Mouse (Mus musculus) left cerebral cortex, postnatal 36 days (tissue): Measurements from ENCODE around the gene Slc17a7. TPM values are rescaled to one million over a fixed set of nuclear protein-coding genes. Genes with fewer than 3 reads are reported as not detected.
"Not testable (repeated sequence)": the region's sequence is repeated elsewhere in the genome, so short reads cannot be mapped to it uniquely, and the experiment has no call there.

Source experiments
- DNase-seq, 2 experiments: peaks; one replicate each; pipeline ENCODE4 v3.0.0; 2021 to 2022; ENCODE audit warnings: low spot score in 2 of 2, mixed read lengths in 1 of 2
- intact Hi-C: fragments of 180-260 bp; cut with DNase I; formaldehyde crosslinking; loops from one replicate; pipeline ENCODE4 v1.15.1; 2025
- total RNA-seq, 2 experiments: library from RNA; stranded (reverse); gene quantifications; 2 replicates each; pipeline ENCODE4 v1.2.3; 2021

Gene Slc17a7
- total RNA-seq, 2 experiments from 2014 or later, result 1,276 to 1,585 TPM

DNA sequence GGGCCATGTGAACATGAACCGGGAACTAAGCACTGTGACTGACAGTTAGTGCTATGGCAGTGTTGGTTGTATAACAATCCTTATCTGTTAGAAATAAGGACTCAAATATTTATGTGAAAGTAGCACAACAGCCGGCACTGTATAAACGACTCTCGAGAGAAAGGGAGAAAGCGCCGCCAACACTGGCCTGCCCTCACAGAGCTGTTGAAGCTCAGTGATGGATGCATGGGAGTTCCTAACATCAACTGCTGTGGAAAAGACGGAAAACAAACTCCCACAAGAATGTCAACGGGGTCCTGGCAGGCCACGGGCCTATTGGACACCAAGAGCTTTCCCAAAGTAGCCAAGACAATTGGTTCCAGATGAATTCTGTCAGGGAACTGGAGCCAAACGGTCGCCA, 12.4 kb upstream of the Slc17a7 start:
- intact Hi-C loops, result no loop called here

DNA sequence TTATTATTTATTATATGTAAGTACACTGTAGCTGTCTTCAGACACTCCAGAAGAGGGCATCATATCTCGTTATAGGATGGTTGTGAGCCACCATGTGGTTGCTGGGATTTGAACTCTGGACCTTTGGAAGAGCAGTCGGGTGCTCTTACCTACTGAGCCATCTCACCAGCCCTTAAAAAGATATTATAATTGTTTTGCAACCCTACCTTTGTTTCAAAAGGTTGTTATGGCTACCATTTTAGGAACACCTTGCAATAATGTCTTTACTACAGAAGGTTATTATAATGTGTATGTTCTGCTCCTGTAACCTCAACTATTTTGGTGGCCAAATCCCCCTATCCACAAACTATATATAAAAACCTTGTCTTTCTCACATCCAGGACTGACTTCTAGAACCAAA, 10.7 kb upstream of the Slc17a7 start:
- intact Hi-C loops, DNase-seq: not testable (repeated sequence)

More for the DNA sequence above, 12.4 kb upstream of the Slc17a7 start:
- no peak for DNase-seq

DNA sequence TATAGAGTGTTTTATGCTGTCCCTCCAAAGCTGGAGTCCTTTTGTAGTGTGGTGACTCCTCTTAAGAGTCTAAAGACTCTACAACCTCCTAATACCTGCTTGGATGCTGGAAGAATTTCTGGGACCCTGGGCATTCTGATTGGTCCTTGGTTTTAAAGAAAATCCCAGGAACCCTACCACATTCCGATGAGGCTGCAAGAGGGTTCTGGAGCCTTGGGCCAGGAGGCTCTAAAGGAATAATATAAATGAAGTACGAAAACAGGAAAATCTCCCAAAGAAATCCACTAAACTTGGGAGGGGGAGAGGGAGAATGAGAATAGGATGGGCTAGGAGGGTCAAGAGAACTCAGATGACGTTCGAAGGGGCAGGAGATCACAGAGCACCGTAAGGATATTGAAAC, 10.2 kb upstream of the Slc17a7 start:
- DNase-seq, result no peak
- intact Hi-C loops, result no loop called here

DNA sequence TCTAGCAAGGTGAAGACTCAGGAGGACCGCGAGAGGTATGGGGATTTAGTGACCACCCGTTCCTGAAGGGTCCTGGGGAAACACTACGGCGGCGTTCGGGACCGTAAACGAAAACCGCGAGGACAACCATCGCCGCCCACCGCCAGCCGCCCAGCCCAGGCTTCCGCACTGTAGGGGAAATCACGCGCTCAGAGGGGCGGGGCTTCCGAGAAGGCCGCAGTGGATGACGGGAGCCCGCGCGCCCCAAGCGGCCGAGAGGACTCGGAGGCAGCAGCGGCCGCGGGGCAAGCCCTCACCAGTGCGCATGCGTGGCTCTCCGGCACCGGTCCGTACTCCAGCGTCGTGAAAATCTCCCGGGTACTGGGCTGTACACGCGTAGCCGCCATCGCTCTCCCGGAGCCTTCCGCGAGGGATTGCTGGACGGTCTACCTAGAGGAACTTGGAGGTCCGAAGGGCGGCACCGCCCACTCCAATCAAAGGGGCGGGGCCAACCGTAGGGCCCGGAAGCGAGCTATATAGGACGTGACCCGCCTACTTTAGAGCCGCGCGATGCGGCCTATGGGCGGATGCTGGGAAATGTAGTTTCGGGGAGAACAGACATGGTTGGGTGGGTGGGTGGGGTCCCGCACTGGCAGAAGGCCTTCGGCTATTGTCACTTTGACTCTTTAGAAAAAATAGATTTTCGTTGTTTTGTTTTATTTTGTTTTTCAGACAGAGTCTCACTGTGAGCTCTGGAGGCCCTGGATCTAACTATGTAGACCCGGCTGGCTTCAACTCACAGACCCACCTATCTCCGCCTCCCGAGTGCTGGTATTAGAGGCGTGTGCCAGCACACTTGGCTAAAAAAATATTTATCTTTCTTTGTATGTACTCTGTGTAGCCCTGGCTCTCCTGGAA, 9.4 kb upstream of the Slc17a7 start, which contains the start of the genes Pih1d1 and Aldh16a1:
TSS of gene Pih1d1 (plus strand) at position 208 of the 897 bp plus-strand sequence.
TSS of gene Aldh16a1 (minus strand) at position 489 of the 897 bp plus-strand sequence.
- intact Hi-C loops, result loop anchor here (1.0 kb wide), 1 partner anchor 26 kb away; the partner anchor contains the start of gene Rpl13a
- DNase-seq, result peak; percentile 97 to 98

DNA sequence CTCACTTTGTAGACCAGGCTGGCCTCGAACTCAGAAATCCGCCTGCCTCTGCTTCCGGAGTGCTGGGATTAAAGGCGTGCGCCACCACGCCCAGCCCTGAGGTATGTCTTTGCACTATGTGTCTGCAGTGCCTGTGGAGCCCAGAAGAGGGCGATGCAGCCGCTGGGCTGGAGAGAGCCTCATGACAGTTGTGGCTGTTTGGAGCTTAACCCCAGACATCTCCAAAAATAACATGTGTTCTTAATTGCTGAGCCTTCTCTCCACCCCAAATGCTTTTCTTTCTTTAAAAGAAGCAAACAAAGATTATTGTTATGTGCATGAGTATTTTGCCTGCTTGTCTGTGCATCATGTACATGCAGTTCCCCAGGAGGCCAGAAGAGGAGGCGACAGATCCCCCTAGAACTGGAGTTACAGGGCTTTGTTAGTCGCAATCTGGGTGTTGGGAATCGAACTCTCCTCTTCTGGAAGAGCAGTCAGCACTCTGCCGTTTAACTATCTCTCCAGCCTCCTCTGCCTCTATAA, 8.7 kb upstream of the Slc17a7 start:
- intact Hi-C loops, result loop anchor here (1.0 kb wide), 1 partner anchor 27 kb away; the partner anchor contains the start of gene Rpl13a
- peak in 1 of 2 experiments; percentile 40 for DNase-seq

DNA sequence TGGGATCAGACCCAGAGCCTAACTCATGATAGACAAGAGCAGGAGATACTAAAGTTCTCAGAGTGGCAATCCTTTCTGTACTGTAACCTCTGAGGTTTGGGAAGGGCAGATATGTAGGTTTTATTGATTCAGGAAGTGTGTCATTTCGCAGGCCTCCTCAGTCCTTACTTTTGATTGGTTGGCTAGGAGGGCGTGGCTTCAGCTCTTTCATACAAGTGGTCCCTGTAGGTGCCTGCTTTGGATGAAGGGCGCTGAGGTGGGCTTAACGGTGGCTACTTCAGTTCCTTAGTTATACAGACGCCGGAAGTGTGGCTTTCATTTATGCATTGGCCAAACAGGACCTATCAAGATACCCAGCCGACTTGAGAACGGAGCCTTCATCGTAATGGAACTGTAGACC, 8.2 kb upstream of the Slc17a7 start:
- intact Hi-C loops, result no loop called here

DNA sequence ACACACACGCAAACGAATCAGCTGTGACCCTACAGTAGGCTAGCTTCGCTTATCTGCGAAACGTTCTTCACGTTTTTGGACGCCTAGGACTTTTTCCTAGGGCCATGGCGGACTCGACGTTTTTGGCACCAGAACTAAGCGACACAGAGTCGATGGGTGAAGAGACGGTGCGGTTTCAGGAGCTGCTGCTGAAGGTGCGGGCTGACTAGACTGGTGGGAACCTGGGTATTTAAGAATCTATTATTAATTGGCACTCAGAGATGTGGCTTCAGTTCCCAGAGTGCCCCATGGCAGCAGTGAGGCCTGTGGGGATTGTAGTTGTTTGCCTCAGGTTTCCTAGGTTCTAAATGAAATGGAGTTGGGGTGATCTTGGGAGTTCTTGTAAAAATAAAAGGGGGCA, 7.5 kb upstream of the Slc17a7 start:
- intact Hi-C loops, result no loop called here
- DNase-seq, result no peak

More for the DNA sequence above, 8.2 kb upstream of the Slc17a7 start:
- DNase-seq, result no peak

DNA sequence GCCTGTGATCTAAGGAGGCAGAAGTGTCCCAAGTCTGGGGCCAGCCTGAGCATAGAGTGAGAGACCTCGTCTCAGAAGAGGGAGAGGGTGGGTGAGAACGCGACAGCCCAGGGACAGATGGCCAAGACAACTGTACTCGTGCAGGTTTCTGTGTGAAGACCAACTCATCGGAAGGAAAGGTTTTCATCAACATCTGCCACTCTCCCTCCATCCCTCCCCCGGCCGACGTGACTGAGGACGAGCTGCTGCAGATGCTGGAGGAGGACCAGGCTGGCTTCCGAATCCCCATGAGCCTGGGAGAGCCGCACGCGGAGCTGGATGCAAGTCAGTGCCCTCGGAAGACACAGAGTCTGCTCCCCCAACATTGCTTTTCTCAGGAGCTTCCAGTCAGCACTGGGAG, 6.3 kb upstream of the Slc17a7 start:
- peak; percentile 59 to 60 for DNase-seq
- intact Hi-C loops, result no loop called here

DNA sequence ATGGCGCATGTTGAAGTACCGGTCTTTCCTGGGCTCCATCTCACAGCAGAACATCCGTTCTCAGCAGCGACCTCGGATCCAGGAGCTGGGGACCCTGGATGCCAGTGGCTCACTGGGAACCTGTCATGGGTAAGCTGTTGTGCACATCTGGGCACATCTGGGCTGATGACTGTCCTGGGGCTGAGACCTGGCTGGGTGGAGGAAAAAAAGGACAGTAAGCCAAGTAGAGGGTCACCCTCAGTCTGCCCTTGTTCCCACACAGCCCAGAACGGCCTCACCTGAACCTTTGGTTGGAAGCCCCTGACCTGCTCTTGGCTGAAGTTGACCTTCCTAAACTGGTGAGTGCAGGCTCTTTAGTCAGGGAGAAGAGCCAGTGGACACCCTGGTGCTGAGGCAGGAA, 4.8 kb upstream of the Slc17a7 start:
- intact Hi-C loops, result no loop called here
- DNase-seq, result no peak

DNA sequence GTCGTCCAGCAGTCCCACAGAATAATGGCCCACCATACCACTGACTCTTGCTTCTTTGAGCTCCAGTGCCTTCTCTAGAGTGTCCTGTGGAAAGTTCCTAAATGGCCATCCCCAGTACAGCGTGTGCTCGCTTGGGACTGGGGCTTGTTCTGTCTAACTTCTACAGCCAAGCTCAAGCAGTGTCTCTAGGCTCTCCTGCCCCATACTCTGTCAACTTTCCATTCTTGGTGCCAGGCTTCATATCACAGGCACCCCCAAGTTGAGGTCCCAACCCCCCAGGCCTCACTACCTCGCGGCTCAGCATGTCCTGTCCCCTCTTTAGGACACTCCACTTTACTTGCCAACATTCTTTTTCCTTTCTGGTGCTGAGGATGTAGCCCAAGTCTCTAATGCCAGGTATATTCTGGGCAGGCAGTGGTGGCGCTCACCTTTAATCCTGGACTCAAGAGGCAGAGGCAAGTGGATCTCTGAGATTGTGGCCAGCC, 3.4 kb upstream of the Slc17a7 start:
- intact Hi-C loops, result no loop called here
- no peak for DNase-seq

DNA sequence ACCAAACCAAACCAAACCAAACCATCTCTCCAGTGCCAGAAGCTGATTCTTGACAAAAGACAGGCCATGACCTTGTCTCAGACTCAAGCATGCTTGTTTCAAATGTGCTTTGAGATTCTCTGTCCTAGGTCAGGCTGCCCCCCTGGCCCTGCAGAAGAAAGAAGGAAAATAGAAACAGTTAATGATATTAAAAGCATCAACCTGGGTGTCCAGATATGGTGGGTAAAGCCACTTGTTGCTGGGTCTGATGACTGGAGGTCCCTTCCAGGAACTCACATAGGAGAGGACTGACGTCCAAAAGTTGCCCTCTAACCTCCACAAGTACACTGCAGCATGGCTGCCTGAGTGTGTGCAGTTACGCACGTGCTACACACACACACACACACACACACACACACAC, 2.9 kb upstream of the Slc17a7 start:
- no peak for DNase-seq
- intact Hi-C loops, result no loop called here

DNA sequence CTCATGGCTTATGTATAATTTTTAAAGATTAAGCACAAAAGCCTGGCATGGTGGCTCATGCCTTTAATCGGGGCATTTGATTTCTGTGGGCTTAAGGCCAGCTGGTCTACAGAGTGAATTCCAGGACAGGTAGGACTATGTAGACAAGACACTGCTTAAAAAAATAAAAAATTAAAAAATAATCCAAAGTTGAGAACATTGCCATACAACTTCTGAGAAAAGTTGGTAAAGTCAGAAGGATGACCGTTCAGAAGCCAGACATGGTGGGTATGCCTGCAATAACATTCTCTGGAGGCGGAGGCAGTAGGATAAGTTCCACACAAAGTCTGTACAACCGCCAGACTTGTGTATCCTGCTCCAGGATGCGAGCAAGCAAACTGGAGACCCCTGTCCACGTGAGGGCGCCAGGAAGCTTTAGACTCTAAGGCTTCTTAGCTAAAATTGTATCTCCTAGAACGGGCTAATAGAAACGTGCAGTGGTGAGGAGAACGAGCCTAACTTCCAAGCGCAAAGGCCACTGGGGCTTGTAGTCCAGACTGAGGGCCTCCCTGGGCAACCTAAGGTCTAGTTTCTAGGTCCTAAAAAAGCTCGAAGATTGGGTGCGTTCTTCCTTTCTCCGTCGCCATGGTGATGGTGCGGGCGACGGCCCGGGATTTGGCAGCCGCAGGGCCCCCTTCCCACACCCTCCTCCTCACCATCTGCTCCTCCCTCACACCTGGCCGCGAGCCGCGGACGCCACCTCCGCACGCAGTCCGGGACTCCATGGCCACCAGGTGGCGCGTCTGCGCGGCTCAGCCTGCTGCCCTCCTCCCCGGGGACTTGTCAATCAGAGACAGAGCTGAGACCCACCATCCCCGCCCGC, 1.9 kb upstream of the Slc17a7 start:
- DNase-seq, result peak; percentile 96 to 99
- intact Hi-C loops, result loop anchor here (2.0 kb wide), 2 partner anchors 35 to 137 kb away; no protein-coding TSS in a partner anchor

DNA sequence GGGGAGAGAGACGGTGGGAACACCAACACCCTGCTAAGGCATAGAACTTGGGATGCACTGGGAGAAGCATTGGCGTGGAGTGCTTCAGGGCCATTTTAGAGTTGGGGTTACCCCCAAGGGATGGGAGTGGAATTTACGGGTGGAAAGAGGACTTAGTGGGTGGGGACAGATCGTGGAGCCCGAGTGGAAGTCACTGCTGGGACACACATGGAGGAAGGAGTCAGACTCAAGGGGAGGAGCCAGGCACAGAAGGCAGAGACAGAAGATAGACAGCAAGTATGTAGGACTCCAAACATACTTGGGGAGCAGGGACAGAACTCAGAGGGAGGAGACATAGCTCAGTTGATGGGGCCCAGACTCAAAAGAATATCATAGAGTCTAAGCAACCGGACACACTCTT, 1.2 kb upstream of the Slc17a7 start:
- intact Hi-C loops, result loop anchor here (2.0 kb wide), 2 partner anchors 34 to 136 kb away; no protein-coding TSS in a partner anchor
- DNase-seq, result no peak

DNA sequence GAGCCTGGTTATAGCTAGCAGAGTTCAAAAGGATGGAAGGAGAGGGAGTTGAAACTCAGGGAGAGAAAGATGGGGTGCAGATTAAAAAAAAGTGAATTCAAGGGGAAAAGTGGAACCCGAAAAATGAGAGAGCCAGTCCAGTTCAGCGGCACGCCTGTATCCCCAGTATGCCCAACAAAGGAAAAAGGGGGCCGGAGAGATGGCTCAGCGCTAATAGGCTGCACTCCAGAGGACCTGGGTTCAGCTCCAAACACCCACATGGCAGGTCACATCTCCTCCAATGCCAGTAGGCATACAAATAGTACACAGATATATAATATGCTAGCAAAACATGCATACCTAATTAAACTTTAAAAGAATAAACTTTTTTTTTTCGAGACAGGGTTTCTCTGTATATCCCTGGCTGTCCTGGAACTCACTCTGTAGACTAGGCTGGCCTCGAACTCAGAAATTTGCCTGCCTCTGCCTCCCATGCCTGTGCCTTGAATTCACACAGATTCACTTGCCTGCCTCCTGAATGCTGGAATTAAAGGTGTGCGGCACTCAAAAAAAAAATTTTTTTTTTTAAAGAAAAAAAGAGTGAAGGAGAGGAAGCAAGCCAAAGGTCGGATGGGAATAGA, 643 bp upstream of the Slc17a7 start:
- DNase-seq, result no peak
- intact Hi-C loops, result loop anchor here (2.0 kb wide), 2 partner anchors 34 to 136 kb away; no protein-coding TSS in a partner anchor

DNA sequence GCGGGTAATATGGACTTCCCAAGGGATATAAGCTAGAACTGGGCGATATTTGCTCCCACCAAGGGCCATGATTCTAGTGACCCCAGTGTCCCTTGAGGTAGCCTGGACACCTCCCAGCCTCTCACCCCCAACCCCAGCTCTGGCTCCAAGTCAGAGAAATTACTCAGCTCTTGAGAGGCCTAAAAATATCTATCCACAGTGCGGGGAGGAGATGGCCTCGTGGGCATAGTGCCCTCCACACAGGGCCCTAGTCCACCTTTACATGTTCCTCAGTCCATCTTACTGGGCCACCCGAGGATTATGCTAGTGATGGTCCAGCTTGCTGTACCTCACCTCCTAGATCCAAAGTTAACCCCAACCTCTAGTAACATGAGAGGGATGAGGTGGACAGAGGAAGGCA, 1.1 kb downstream of the Slc17a7 start:
- intact Hi-C loops, result no loop called here
- peak in 1 of 2 experiments; percentile 28 for DNase-seq

DNA sequence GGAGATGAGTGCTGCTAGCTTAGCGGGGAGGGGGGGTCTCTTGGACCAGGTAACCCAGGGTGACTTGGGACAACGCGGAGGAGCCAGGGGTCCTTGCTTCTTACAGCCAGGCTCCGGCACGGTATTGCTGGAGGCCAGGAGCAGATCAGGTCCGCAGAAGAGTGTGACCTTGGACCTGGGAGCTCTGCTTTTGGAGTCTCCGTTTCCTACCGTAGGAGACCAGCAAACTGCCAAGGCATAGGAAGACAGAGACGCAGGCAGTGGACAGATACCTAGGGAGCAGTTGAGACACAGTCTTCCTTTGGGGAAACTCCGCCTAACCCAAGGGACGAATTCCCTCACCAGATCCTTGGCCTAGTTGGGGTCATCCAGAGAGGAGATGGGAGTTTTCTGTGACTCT, 2.0 kb downstream of the Slc17a7 start:
- intact Hi-C loops, result loop anchor here (2.0 kb wide), 1 partner anchor 67 kb away; no protein-coding TSS in a partner anchor
- DNase-seq, result no peak

DNA sequence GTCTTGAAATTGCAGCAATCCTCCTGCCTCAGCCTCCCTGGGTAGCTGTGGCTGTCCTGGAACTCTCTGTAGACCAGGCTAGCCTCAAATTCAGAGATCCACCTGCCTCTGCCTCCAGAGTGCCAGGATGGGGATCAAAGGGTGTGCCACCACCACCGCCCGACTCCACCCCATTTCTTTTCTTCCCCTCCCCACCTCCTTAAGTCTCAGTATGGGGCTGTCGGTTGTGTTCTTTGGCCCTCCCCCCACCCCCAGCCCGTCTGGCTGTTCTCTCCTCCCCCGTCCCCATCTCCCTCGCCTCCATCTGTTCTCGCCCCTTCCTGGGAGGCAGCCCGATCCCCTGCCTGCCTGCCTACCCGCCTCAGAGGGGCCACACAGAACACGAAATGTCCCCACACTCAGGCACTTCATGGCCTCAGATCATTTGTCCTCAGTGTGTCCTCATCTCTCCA, 3.2 kb downstream of the Slc17a7 start:
- intact Hi-C loops, result loop anchor here (2.0 kb wide), 1 partner anchor 66 kb away; no protein-coding TSS in a partner anchor
- DNase-seq, result peak; percentile 61 to 78

DNA sequence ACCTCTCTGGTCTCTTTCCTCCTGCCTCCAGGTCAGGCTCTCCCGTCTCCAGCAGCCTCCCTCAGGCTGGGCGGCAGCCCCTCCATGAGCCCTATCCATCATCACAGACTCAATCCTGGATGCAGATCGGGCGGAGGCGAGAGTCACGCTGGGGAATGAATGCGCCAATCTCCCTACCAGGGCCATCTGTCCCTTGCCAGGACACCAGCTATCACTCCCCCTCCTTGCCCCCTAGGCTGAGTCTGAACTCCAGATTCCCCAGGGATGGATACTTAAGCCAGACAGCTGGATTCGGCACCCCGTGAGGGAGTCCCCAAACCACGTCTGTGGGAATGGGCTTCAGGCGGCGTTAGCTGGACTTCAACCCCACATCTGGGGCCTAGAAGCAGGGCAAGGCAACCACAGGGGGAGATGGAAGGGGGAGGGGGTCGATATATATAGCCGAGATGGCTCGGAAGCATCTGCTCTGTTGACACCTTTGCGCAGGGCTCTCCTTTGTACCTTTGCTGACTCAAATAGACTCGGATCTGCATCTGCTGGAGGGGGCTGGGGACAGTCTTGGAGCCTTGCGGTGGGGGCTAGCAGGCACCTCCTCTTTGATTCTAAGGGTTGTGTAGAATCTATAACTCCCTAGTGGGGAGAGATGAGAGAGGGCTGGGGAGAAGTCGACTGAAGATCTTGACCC, 4.2 kb downstream of the Slc17a7 start:
- intact Hi-C loops, result loop anchor here (2.0 kb wide), 1 partner anchor 65 kb away; no protein-coding TSS in a partner anchor
- DNase-seq, result peak; percentile 61 to 74
